ENCODE assay signal across 16 mouse cellular contexts in genomic region chr13:59814109-59814591, GRCm38 (mm10). TPM values are rescaled to one million over a fixed set of nuclear protein-coding genes. Genes with fewer than 3 reads are reported as not detected.
DNase-seq lines count a peak whose midpoint lies in the region; ATAC-seq and TF ChIP-seq lines count a peak whose summit lies in the region.
"Had no signal": no experiment of that assay in that cellular context is flagged by ENCODE, and none has a peak within 500 bp of the region (broad histone marks: within the 10 kb centered on the region; RNA-seq: fewer than 3 reads in every experiment).

No protein-coding gene starts in this region.

- no peaks in the 10 kb centered on the region for H3K27me3 ChIP-seq in heart, postnatal 0 days (ENCODE audit: control insufficient read depth, insufficient read depth, low read length)
- no peaks in the 10 kb centered on the region for H3K27me3 ChIP-seq in liver, embryonic 13.5 days
- no peaks in the 10 kb centered on the region for H3K27me3 ChIP-seq in stomach, embryonic 14.5 days (ENCODE audit: control insufficient read depth, insufficient read depth, low read length)
- no peaks in the 10 kb centered on the region for H3K27me3 ChIP-seq in kidney, embryonic 14.5 days (ENCODE audit: control insufficient read depth, insufficient read depth, low read length)
- H3K27me3 ChIP-seq: hindbrain, embryonic 15.5 days had no signal

- 0 out of 2 replicates have a peak, but pooled peaks have one; percentile 47 for ATAC-seq in heart, postnatal 0 days (ENCODE audit: insufficient read depth, low read depth)
- ATAC-seq in liver, embryonic 13.5 days (ENCODE audit: low read depth) = peak; percentile 99
- ATAC-seq in stomach, embryonic 14.5 days (ENCODE audit: insufficient number of reproducible peaks, insufficient read depth, low FRiP score, low read depth) = peak; percentile 84
- ATAC-seq in kidney, embryonic 14.5 days (ENCODE audit: low FRiP score, low TSS enrichment) = no peak

- peaks cover 6% of the 10 kb centered on the region; the same call in 1 of the 2 replicates for H3K4me1 ChIP-seq in heart, postnatal 0 days (ENCODE audit: control insufficient read depth, insufficient read depth)
- H3K4me1 ChIP-seq in liver, embryonic 13.5 days (replicated peaks) = peaks cover 85% of the 10 kb centered on the region
- H3K4me1 ChIP-seq in stomach, embryonic 14.5 days (ENCODE audit: control insufficient read depth, insufficient read depth, low read length) = 0 out of 2 replicates have a peak, but pooled peaks cover 4% of the 10 kb centered on the region
- no peaks in the 10 kb centered on the region for H3K4me1 ChIP-seq in kidney, embryonic 14.5 days (ENCODE audit: control insufficient read depth, insufficient read depth, low read length)

- TF ChIP-seq CTCF in heart, postnatal 0 days (IDR thresholded peaks at IDR 0.05; ENCODE audit: low read depth) = no peak

- TF ChIP-seq EP300 in heart, postnatal 0 days (IDR thresholded peaks at IDR 0.05; ENCODE audit: low read depth) = no peak

- no peak overlapping the region for H3K4me2 ChIP-seq in heart, postnatal 0 days (ENCODE audit: low read depth, low read length)
- H3K4me2 ChIP-seq in liver, embryonic 13.5 days = peak overlapping the region; percentile 69
- H3K4me2 ChIP-seq in stomach, embryonic 14.5 days (replicated peaks; ENCODE audit: low read depth, low read length) = no peak overlapping the region
- H3K4me2 ChIP-seq in kidney, embryonic 14.5 days (replicated peaks; ENCODE audit: low read depth, low read length) = no peak overlapping the region
- H3K4me2 ChIP-seq: hindbrain, embryonic 15.5 days had no signal

- WGBS in heart, postnatal 0 days = 34% methylated on average over 6 of the region's 6 CpGs
- 14% methylated on average over 6 of the region's 6 CpGs for WGBS in liver, embryonic 13.5 days (ENCODE audit: insufficient replicate concordance)
- WGBS in stomach, embryonic 14.5 days = 73% methylated on average over 6 of the region's 6 CpGs
- WGBS in kidney, embryonic 14.5 days = 91% methylated on average over 6 of the region's 6 CpGs

- no peak overlapping the region for H3K4me3 ChIP-seq in heart, postnatal 0 days (ENCODE audit: low read depth, low read length)
- peak overlapping the region; percentile 51 for H3K4me3 ChIP-seq in liver, embryonic 13.5 days (replicated peaks)
- H3K4me3 ChIP-seq in stomach, embryonic 14.5 days (ENCODE audit: low read depth, low read length) = no peak overlapping the region
- H3K4me3 ChIP-seq in kidney, embryonic 14.5 days (ENCODE audit: low read length) = no peak overlapping the region
- H3K4me3 ChIP-seq: hindbrain, embryonic 15.5 days; myocyte had no signal

- H3K9ac ChIP-seq in heart, postnatal 0 days (replicated peaks; ENCODE audit: low read depth, low read length) = no peak overlapping the region
- H3K9ac ChIP-seq in liver, embryonic 13.5 days = peak overlapping the region; percentile 99
- no peak overlapping the region for H3K9ac ChIP-seq in stomach, embryonic 14.5 days (replicated peaks; ENCODE audit: low read depth, low read length)
- H3K9ac ChIP-seq in kidney, embryonic 14.5 days (ENCODE audit: low read depth, low read length) = no peak overlapping the region
- H3K9ac ChIP-seq: hindbrain, embryonic 15.5 days had no signal

- peaks cover 77% of the 10 kb centered on the region for H3K36me3 ChIP-seq in heart, postnatal 0 days (replicated peaks; ENCODE audit: control insufficient read depth, insufficient read depth, low read length)
- peaks cover 95% of the 10 kb centered on the region for H3K36me3 ChIP-seq in liver, embryonic 13.5 days
- H3K36me3 ChIP-seq in stomach, embryonic 14.5 days (ENCODE audit: control insufficient read depth, insufficient read depth, low read length) = peaks cover 62% of the 10 kb centered on the region
- H3K36me3 ChIP-seq in kidney, embryonic 14.5 days (ENCODE audit: control insufficient read depth, insufficient read depth, low read length) = peaks cover 77% of the 10 kb centered on the region

- peak overlapping the region; percentile 4; the same call in 1 of the 2 replicates for H3K27ac ChIP-seq in heart, postnatal 0 days (ENCODE audit: low read depth)
- peak overlapping the region; percentile 100 for H3K27ac ChIP-seq in liver, embryonic 13.5 days
- H3K27ac ChIP-seq in stomach, embryonic 14.5 days (ENCODE audit: low read length) = no peak overlapping the region
- H3K27ac ChIP-seq in kidney, embryonic 14.5 days (ENCODE audit: low read depth, low read length) = no peak overlapping the region
- H3K27ac ChIP-seq: hindbrain, embryonic 15.5 days; macrophage had no signal

- no peaks in the 10 kb centered on the region for H3K9me3 ChIP-seq in heart, postnatal 0 days (replicated peaks; ENCODE audit: control insufficient read depth, low read length)
- H3K9me3 ChIP-seq in liver, embryonic 13.5 days (replicated peaks) = no peaks in the 10 kb centered on the region
- H3K9me3 ChIP-seq in stomach, embryonic 14.5 days (ENCODE audit: control insufficient read depth, low read depth, low read length) = no peaks in the 10 kb centered on the region
- no peaks in the 10 kb centered on the region for H3K9me3 ChIP-seq in kidney, embryonic 14.5 days (ENCODE audit: control insufficient read depth, low read length)
- H3K9me3 ChIP-seq: hindbrain, embryonic 15.5 days had no signal

- no peak for DNase-seq in heart, postnatal 0 days (ENCODE audit: low spot score)
- DNase-seq in heart, adult 9 months (ENCODE audit: low spot score in 2 of 2) = no peak
- peak; percentile 88 for DNase-seq in c-Kit-positive CD71-positive TER-119-positive erythroid progenitor cells, embryonic 14.5 days (ENCODE audit: low spot score)
- peak; percentile 82 for DNase-seq in liver, embryonic 13.5 days
- no peak for DNase-seq in thymus, postnatal 0 days (ENCODE audit: low spot score)
- DNase-seq in T-cell, adult 2 months (ENCODE audit: low spot score) = no peak
- DNase-seq: cerebellum, adult 9-10 months; kidney, postnatal 10 days; retina, postnatal 1 day; thymus, adult 2 months had no signal

RNA-seq across cellular contexts. Expression of gene Tut7, which starts 8.8 kb away (rescaled TPM):
- total RNA-seq in heart, postnatal 0 days (2014; rRNA removed; ENCODE audit: low replicate concordance) = 19.3 and 24.3 TPM in 2 replicates
- polyA plus RNA-seq in heart, postnatal 0 days (2015; fragmentation: Nextera tagmentation; extraction: Ambion mirVana) = 24.0 and 26.3 TPM in 2 replicates
- 54.4 and 61.8 TPM in 2 replicates for polyA plus RNA-seq in liver, embryonic 13.5 days (2015; fragmentation: Nextera tagmentation; extraction: Ambion mirVana)
- 49.4 and 50.0 TPM in 2 replicates for polyA plus RNA-seq in stomach, embryonic 14.5 days (2014; fragmentation: Nextera tagmentation; extraction: Ambion mirVana)
- 52.1 and 68.0 TPM in 2 replicates for polyA plus RNA-seq in thymus, postnatal 0 days (2015; fragmentation: Nextera tagmentation; extraction: Ambion mirVana)
- polyA plus RNA-seq in kidney, embryonic 14.5 days (2014; fragmentation: Nextera tagmentation; extraction: Ambion mirVana) = 23.6 and 43.9 TPM in 2 replicates

RNA-seq across cellular contexts. Expression of gene Gm49354, which starts 32.1 kb away (rescaled TPM):
- not detected in 2 replicates for total RNA-seq in heart, postnatal 0 days (2014; rRNA removed; ENCODE audit: low replicate concordance)
- polyA plus RNA-seq in heart, postnatal 0 days (2015; fragmentation: Nextera tagmentation; extraction: Ambion mirVana) = not detected in 2 replicates
- not detected in 2 replicates for polyA plus RNA-seq in liver, embryonic 13.5 days (2015; fragmentation: Nextera tagmentation; extraction: Ambion mirVana)
- not detected in 2 replicates for polyA plus RNA-seq in stomach, embryonic 14.5 days (2014; fragmentation: Nextera tagmentation; extraction: Ambion mirVana)
- polyA plus RNA-seq in thymus, postnatal 0 days (2015; fragmentation: Nextera tagmentation; extraction: Ambion mirVana) = not detected in 2 replicates
- polyA plus RNA-seq in kidney, embryonic 14.5 days (2014; fragmentation: Nextera tagmentation; extraction: Ambion mirVana) = not detected in 2 replicates
- total RNA-seq: gastrocnemius, adult 18-20 months had no signal
- polyA plus RNA-seq: hindbrain, embryonic 15.5 days; macrophage; myocyte; thymus, adult 2 months had no signal

RNA-seq across cellular contexts. Expression of gene Isca1, which starts 44.5 kb away (rescaled TPM):
- 187 and 193 TPM in 2 replicates for total RNA-seq in heart, postnatal 0 days (2014; rRNA removed; ENCODE audit: low replicate concordance)
- 259 and 270 TPM in 2 replicates for polyA plus RNA-seq in heart, postnatal 0 days (2015; fragmentation: Nextera tagmentation; extraction: Ambion mirVana)
- polyA plus RNA-seq in liver, embryonic 13.5 days (2015; fragmentation: Nextera tagmentation; extraction: Ambion mirVana) = 218 and 244 TPM in 2 replicates
- 120 and 121 TPM in 2 replicates for polyA plus RNA-seq in stomach, embryonic 14.5 days (2014; fragmentation: Nextera tagmentation; extraction: Ambion mirVana)
- polyA plus RNA-seq in thymus, postnatal 0 days (2015; fragmentation: Nextera tagmentation; extraction: Ambion mirVana) = 68.9 and 73.8 TPM in 2 replicates
- polyA plus RNA-seq in kidney, embryonic 14.5 days (2014; fragmentation: Nextera tagmentation; extraction: Ambion mirVana) = 123 and 134 TPM in 2 replicates

Comparison
In these comparisons a context has a peak if more than half of its experiments do, and no peak if none do; other contexts are left out.
1. DNase-seq: peak in c-Kit-positive CD71-positive TER-119-positive erythroid progenitor cells, embryonic 14.5 days (single experiment) and liver, embryonic 13.5 days (single experiment); none in heart, postnatal 0 days (single experiment), heart, adult 9 months (0 of 2), thymus, postnatal 0 days (single experiment) and T-cell, adult 2 months (single experiment).
2. H3K27ac ChIP-seq: peak in heart, postnatal 0 days (single experiment) and liver, embryonic 13.5 days (single experiment); none in stomach, embryonic 14.5 days (single experiment) and kidney, embryonic 14.5 days (single experiment).